Mouse (Mus musculus) kidney, postnatal 25 days (tissue): ENCODE data around the gene Crxos.
"Not testable (repeated sequence)": the region's sequence is repeated elsewhere in the genome, so short reads cannot be mapped to it uniquely, and the experiment has no call there.

Experiments
- DNase-seq, 2 experiments: peaks; one replicate each; pipeline ENCODE4 v3.0.0; 2021; ENCODE audit warnings: mixed read lengths in 2 of 2

The Crxos gene

DNA sequence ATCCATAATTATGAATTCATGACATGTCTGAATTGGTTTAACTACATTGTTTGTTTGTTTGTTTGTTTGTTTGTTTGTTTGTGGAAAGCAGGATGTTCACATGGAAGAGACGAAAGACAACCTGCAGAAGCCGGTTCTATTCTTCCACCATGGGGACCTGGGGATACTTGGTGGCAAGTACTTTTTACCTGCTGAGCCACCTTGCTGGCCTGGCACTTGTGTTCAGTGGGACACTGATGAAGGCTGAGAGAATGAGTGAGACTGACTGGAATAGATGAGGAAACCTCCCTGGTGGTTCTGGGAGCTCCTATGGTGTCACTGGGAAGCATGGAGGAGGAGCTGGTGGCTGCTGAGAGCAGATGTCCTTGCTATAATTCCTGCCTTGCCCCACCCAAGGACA, at the start of gene Crxos:
Gene Crxos (plus strand): TSS at position 301 of the 400 bp plus-strand sequence.
- no peak for DNase-seq

DNA sequence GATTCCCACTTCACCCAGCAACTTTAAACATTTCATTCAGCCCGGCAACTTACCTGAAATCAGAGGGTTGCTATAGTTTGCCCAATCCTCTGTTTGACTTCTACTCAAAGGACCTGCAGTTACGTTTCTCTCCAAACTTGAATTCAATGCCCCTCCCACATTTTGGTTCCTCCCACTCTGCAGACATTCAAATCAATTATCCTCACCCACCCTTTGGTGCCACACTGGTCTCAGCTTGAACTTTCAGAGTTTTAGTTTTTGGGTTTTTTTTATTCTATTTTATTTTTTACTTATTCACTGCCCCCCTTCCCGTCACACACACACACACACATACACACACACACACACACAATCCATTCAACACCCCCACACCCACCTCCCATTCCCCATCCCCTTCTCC, 42.8 kb upstream of the Crxos start, which contains the start of gene Obox6:
Gene Obox6 (minus strand): TSS at position 101 of the 400 bp plus-strand sequence.
- no peak for DNase-seq

DNA sequence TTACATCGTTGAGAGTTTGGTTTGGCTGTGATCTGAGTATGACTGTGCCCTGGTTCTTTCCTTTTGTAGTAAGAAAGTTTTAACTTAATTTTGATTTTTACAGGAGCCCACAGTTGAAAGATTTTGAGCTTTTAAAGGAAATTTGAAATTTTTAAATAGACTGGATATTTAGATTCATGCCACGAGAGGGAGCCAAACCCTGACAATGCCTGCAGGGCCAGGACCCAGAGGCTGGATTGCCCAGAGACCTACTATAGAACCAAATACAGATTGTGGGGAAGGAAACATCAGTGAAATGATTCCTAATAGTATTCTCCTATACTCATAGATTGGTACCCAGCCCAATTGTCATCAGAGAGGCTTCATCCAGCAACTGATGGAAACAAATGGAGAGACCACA, 22.8 kb upstream of the Crxos start:
- DNase-seq, result no peak

DNA sequence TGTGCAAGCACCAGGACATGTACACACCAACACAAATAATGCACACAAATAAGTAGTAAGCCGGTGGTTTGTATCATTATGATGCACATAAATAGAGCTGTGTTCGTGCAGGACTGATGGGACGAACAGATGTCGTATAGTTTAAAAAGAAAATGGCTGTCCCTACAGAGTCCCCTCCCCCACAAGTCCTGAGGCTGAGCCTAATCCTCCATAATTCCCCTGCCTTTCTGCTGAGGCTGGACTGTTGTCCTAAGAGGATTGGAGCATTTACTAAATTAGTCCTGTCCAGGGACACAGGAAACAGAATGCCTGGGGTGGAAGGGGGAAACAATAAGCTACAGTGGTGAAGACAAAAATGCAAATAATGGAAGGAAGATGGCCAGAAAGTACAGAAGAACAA, 18.3 kb upstream of the Crxos start:
- DNase-seq, result no peak

DNA sequence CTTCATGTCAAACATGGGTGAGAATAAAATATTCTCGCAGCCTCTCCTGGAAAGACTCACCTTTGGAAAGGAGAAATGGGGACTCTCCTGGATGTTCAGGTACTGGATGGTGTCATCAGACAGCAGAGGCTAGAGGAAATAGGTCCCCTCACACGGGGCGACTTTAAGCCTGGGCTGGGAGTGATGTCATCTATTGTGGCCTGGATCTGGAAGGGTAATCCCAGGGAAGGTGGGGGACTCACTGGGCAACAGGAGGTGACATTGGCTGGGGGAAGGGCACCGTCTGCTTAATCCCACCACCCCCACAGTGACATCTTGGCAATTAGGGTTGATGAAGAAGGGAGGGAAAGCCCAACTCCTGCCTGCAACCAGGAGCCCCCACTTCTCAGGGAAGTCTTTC, 2.7 kb upstream of the Crxos start, which contains the start of gene Crx:
Gene Crx (minus strand): TSS at position 213 of the 400 bp plus-strand sequence.
- no peak for DNase-seq

DNA sequence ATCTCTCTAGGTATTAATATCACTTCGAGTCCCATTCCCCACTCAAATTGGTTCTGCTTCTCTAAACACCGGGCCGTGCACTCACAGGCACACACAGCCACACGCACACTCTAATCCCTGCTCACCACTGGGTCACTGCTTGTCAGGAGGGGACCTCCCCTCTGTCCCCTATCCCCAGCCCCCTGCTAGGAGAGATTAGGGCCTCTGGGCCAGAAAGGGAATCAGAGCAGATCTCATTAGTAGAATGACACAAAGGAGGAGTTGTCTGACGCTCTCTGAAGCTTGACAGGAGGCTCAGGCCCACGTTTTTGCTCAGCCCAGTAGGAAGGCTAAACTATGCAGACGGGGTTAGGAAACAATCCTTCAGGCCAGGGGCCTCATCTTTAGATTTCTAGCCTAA, 1.0 kb upstream of the Crxos start:
- no peak for DNase-seq

DNA sequence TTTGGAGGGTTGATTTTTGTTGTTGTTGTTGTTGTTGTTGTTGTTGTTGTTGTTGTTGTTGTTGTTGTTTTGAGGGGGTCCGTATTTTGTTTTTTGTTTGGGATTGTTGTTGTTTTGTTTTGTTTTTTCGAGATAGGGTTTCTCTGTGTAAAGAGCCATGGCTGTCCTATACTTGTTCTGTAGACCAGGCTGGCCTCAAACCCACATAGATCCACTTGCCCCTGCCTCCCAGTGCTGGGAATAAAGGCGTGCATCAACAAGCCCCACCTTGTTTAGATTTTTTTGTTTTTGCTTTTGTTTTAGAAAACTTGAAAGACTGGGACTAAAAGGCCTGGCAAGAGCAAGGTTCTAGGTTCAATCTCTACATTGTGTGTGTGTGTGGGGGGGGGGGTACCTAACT, 586 bp upstream of the Crxos start:
- no peak for DNase-seq

DNA sequence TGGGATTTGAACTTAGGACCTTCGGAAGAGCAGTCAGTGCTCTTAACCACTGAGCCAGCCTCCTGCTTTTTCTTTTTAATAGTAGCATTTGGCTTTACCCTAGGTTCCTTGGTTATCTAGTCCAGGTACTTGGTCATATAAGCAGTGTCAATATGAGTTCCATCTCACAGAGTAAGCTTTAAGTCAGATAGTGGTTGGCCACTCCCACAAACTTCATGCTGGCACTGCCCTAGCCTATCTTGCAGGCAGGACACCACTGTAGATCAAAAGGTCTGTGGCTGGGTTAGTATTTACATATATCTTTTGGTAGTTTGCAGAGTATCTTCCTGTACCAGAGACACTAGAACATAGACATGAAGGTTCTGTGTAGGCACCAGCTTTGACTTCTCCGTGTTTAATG, 1.7 kb downstream of the Crxos start:
- no peak for DNase-seq

DNA sequence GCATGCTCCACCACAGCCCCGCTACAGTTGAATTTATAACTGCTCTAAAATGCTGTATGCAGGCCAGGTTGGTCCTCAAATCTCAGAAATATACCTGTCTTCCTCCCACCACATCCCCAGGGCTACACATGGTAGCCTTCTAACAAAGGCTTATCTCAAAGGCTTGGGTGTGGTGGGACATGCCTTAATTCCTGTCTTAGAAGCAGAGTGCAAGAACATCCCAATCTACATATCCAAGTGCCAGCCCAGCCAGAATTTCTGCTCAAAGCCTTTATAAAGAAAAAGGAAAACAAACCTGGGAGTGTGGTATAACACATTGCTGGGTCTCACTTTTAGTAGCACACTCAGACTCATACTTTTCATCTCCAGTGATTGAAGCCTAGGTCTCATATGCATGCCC, 11.8 kb downstream of the Crxos start:
- DNase-seq, result no peak

DNA sequence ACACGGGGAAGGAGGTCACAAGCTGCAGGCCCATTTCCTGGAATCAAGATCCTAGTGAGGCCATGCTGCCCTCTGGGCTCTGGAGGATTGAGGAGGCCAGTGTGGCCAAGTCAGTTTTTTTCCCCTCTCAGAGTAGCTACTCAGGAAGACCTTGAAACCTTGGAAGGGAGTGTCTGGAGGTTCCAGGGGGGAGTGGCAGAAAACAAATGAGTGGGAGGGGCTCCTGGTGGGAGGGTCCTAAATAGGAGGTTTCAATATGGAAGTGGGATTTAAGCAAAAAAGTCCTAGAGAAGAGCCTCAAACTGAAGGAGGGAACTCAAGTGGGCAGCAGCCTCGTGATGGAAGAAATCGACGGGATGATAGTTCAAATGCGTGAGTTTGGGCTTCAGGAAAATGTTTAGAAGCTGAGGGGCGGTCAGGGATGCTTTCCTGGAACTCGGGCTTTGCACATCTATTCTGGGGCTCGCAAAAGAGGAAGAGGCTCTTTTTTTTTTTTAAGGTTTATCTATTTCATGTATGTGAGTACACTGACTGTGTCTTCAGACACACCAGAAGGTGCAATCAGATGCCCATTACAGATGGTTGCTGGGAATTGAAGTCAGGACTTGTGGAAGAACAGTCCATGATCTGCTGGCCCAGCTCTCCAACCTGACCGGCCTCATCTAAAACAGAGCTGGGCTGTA, 19.1 kb downstream of the Crxos start:
- no peak for DNase-seq

DNA sequence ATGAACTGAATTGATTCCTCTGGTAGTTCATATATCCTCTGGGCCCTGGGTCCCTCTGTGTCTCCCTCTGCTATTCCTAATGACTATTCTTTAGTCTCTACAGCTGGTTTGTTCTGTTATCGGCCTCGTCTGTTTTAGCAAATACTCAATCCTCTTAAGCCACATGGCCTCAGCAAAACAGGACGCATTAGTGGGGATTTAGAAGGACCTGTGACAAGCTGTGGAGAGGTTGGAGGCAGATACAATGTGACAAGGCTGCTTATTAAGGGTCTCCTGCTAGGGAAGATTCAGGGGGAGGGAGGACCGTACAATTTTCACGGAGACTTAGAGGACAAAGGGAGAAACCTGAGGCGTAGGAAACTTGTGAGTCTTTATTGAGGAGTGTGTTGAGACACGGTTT, 23.4 kb downstream of the Crxos start:
- no peak for DNase-seq

DNA sequence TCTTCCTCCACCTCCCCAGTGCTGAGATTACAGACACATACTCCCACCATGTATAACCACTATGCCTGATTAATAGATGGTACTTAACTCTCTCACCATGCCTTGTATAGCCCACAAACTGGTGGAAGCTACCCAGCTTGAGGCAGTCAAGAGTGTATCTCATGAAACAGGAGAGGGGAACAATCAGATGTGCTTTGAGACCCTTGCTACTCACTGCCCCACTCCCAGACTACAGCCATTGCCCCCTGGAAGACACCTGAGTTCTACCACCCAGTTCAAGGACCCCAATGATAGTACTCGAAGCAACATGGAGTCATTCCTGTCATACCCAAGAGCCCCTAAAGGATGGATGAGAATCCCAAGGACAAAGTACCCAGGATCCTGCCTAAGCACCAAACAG, 24.2 kb downstream of the Crxos start:
- DNase-seq, result no peak

DNA sequence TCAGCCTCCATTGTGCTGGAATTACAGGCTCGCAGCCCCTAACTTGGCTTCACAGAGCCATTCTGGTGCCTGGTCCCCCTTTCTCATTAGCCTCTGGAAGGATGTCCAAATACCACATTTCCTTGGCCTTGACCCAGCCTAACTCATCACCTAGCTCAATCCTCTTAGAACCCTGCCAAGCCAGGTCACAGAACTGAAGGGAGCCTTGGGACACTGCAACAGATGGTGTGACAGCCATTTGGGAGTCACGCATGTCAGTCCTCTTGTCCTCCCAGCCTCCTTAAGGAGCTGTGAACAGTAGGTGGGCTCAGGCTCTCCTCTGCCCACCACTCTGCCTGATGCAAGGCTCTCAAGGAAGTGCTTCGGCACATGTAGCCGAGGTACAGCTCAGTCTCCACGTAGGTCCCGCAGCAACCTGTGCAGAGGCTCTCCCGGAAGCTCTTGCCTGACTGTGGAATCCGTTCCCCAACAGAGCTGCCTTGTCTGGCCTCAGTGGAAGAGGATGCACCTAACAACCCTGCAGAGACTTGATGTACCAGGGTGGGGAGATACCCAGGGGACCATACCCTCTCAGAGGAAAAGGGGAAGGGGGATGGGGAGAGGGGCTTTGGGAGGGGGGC, 25.7 kb downstream of the Crxos start:
- no peak for DNase-seq

DNA sequence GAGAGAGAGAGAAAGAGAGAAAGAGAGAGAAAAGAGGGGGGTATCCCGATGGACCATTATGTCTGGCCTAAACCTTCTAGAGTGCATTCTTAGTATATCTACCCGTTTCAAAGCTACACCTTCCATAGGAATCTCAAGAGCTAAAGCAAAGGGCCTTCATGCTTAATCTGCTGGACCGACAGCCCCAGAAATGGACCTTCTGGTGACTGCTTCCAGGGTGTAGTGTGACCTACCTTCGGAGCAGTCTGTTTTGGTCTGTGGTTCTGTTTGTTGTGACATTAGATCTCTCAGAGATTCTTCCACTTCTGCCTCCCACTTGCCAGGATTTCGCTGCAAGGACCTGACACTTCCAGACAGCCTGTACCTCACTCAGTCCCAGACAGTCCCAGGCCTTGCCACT, 28.1 kb downstream of the Crxos start:
- DNase-seq, result no peak

DNA sequence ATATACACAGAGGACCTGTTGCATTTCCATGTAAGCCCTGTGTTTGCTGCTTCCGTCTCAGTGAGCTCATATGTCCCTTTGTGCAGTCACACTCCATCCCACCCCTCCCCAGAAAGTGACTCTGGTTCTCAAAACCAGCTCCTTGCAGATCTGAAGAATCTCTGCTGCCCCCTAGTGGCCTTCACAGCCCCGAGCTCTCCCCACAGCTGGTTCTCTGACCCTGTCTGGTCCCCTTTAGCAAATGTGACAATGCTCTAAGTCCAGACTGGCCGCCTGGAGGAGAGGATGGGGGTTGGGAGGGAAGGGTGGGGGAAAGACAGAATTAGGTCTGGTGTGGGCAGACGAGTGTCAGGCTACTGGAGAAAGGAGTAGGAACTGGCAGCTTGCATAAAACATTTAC, 29.8 kb downstream of the Crxos start:
- DNase-seq, result peak; percentile 63 to 80

DNA sequence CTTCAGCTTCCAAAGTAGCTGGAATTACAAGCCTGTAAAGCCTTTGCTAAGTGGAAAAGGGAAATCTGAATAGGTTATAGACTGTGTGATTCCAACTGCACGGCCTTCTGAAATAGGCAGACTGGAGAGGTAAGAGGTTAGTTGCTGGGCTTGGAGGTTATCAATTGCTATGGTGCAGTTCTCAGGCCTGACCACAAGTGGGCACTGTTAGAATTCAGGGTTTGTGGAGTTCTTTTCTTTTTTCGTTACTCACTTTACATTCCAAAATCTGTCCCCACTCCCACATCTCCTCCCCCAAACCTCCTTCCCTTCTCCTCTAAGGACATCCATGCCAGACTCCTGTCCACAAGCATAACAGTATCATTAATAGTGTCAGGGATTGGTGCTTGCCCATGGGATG, 31.8 kb downstream of the Crxos start:
- peak in 1 of 2 experiments; percentile 49 for DNase-seq

DNA sequence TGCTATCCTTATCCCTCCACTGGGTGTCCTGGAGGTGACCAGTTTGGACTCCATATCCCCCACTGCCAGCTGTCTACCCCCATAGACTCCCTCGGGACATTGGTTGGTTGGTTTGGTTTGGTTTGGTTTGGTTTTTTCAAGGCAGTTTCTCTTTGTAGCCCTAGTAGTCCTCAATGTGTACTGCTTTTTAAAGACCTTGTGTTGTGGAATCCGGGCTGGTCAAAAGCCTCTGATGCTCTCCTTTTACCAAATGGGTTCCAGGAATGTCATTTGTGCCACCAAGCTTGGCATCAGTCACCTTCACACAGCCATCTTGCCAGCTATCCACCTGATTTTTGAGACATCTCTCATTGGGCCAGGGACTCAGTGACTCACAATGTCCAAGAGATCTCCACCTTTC, 32.3 kb downstream of the Crxos start:
- DNase-seq, result no peak

DNA sequence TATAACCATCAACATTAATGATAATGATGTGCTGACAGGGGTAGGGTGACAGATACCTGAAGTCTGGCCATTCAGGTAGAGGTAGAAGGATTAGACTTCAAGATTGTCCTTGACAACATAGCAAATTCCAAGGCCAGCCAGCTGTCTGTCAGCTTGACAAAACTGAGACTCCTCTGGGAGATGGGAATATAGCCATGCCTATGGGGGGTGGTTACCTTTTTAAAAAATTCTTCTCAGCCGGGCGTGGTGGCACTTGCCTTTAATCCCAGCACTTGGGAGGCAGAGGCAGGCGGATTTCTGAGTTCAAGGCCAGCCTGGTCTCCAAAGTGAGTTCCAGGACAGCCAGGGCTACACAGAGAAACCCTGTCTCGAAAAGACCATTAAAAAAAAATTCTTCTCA, 33.3 kb downstream of the Crxos start:
- not testable (repeated sequence) for DNase-seq

DNA sequence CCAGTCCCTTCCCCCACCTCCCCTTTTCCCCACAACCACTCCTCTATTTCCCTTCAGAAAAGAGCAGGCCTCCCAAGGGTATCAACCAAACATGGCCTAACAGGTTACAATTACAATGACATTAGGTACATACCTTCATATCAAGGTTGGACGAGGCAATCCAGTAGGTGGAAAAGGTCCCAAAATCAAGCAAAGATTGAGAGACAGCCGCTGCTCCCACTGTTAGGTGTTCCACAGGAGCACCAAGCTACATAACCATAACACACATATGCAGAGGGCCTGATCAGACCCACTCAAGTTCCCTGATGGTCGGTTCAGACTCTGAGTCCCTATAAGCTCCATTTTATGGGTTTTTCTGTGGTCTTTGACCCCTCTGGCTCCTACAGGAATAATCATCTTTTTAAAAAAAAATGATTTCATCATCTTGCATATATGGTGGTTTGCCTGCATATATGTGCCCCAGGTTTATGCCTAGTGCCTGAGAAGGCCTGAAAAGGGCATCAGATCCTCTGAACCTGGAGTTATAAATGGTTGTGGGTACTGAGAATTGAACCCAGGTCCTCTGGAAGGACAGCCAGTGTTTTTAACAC, 33.8 kb downstream of the Crxos start:
- no peak for DNase-seq

DNA sequence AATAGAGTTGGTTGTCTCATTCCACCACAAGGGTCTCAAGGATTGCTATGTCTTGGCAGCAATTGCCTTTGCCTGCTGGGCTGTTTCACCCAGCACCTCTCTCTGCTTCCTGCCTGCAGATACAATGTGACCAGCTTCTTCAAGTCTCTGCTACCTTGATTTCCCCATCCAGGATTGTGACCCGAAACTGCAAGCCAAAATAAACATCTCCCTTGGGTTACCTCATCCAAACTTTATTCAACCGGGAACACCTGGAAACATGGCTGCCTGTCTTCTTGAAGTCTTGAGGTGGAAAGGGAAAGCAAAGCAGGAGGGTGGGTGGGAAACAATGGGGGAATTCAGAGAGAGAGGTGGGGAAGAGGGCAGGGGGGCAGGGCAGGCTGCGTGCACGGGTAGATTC, 34.6 kb downstream of the Crxos start:
- DNase-seq, result no peak

DNA sequence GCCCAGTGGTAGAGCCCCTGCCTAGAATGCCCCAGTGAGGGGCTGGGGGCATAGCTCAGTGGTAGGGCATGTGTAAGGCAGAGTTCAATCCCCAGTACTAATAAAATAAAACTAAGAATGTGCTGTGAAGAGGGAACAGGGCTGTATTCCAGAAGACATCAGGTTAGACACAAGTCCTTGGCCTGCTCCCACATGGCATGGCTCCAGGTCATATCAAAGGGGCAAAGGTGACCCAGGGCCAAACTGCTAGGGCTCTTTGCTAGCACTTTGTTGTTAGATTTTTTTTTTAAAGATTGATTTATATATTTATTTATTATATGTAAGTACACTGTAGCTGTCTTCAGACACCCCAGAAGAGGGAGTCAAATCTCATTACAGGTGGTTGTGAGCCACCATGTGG, 36.0 kb downstream of the Crxos start:
- peak in 1 of 2 experiments; percentile 39 for DNase-seq

DNA sequence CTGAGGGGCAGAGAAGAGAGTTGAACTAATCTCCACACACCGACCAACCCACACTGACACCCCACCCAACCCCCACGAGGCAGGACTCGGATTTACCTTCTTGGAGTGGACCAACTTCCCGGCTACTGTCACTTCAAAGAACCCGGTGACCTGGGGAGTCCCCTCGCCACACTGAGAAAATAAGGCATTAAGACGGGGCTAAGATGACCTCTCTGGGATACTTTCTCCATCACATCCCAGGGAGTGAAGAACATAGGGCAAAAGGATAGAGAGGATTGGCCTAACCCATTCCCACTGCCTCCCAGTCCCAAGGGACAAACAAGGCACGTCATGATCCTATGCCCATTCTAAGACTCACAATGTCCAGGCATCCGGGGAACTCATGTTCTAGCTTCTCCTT, 37.5 kb downstream of the Crxos start:
- DNase-seq, result no peak

DNA sequence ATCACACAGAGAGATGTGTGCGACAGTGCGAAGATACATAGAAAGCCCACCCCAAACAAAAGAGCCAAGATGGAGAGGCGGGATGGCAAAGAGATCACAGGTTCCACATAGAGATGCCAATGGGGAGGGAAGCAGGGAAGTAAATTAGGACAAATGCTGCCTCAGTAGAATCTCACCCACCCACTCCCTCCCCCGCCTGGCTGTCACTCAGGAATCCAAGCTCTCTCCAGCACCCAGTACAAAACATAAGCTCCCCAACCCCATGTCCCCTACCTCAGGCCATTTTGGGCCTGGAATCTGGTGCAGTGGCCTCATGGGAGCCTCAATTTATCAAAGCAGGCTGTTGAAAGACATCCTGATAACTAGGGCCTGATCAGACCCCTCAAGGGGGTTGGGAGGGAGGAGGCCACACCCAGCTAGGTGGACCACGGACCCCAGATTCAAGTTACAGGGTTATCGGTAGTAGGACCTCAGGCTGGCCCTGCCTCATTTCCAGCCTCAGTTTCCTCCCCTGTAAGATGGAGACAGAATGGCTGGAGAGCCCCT, 38.3 kb downstream of the Crxos start:
- no peak for DNase-seq

DNA sequence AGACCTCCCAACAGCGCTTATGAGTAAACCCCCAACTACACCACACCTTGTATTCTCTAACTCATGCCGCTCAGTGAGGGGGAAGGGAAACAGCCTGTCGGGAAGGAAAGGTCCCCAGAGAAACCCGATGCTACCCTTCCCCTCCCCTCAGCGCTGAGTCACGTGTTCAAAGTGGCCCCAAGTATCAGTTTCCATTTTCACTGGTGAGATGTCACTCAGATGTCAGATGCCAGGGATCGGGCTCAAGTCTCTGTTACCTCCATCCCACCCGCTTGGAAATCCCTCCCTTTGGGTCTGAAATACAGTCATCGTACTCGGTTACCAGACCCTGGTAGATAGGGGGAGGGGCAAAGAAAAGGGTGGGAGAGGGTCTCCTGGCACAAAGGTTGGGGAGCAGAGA, 39.4 kb downstream of the Crxos start:
- DNase-seq, result peak in 1 of 2 experiments; percentile 22
